Mouse (Mus musculus) MEL (cell line): ENCODE measurements around the gene Ccdc7a.

Experiments
- CTCF ChIP-seq, 3 experiments: IDR thresholded peaks in 2 of 3; conservative IDR thresholded peaks in 1 of 3; 2 replicates each; pipeline ENCODE4 v1.5.1; 2011 to 2012; ENCODE audit warnings: low read length in 3 of 3, low read depth in 2 of 3, mild to moderate bottlenecking in 2 of 3, improper control_type of control experiment in 1 of 3, inconsistent platforms in 1 of 3, mixed read lengths in 1 of 3, moderate library complexity in 1 of 3; ENCODE audit not compliant: control insufficient read depth in 1 of 3, insufficient read depth in 1 of 3, poor library complexity in 1 of 3, severe bottlenecking in 1 of 3
- KAT2A ChIP-seq: conservative IDR thresholded peaks from 2 replicates; pipeline ENCODE4 v1.6.1; 2012; ENCODE audit warnings: low read depth, low read length, improper control_type of control experiment, inconsistent platforms

- TF ChIP-seq CTCF (IDR thresholded peaks at IDR 0.05 in 2 of 3, conservative IDR thresholded peaks at IDR 0.05 in 1 of 3; ENCODE audit: control insufficient read depth in 1 of 3, insufficient read depth in 1 of 3, low read depth in 2 of 3, low read length in 3 of 3, poor library complexity in 1 of 3, severe bottlenecking in 1 of 3) (no peak), KAT2A (no peak)
These were observed 252.8 kb downstream of the Ccdc7a start for GRCm38 (mm10) chr8:128812521-128812920.
